Mouse (Mus musculus) erythroblast, embryonic 14.5 days (primary cell): ENCODE results near the gene Grid2ip.

Experiments
- GATA1 ChIP-seq: IDR thresholded peaks from 2 replicates; pipeline ENCODE4 v1.6.1; 2012; ENCODE audit warnings: low read length, inconsistent platforms, mixed read lengths
- TAL1 ChIP-seq: IDR thresholded peaks from 3 replicates; pipeline ENCODE4 v1.6.1; 2012; ENCODE audit warnings: low read length, inconsistent platforms, mixed read lengths

- TF ChIP-seq GATA1 (no peak), TAL1 (no peak)
Measured at GRCm38 (mm10) chr5:143401556-143401955, 44.4 kb downstream of the Grid2ip start.
